8 mouse cellular contexts compared by ENCODE assay signal in the genomic region with DNA sequence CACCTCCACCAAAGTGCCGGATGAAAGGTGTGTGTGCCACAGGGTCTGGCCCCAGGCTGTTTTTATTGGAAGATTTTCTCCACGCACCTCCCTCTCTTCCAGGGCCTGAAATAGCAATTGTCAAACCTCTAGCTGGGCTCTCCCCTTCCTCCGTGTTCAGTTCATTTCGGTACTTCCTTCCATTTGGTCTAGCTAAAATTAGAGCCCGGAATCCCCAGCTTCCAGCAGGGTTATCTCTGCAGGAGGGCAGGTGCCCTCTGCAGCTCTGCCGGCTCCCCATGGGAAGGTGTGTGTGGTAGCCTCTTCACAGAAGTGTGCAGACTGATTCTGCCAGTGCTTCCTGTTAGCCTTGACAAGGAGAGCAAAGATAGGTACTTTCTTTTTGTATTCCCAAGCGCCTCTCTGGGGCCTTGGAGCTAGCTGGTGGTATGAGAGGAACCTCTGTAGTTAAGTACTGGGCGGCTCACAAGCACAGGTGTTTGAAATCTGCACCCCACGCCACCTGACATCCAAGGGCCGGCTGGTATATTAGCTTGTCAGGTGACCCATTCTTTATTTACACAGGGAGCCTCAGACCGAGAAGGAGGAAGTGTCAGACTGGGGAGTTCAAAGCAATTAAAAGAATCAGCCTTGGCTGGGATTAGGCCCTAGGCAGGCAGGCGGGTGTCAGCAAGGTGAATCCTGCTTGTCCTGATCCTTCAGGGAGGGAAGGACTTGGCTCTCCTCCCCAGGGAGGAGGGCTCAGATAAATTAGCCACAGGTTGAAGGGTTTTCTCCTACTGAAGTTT.
A peak's percentile ranks its signal among the peaks of the same experiment; 100 is the strongest.
DNase-seq lines count a peak whose midpoint lies in the region; ATAC-seq and TF ChIP-seq lines count a peak whose summit lies in the region.

No protein-coding gene starts in this region.

- no peaks in the 10 kb centered on the region; the same call in 1 of the 2 replicates for H3K79me2 ChIP-seq in liver, adult 2 months (ENCODE audit: control insufficient read depth, insufficient read depth, low read length)

- peak; percentile 7 for ATAC-seq in inflammation-experienced regulatory T-cells, adult 6 months
- ATAC-seq in lung, postnatal 0 days = peak; percentile 27

- peaks cover 46% of the 10 kb centered on the region for H3K4me1 ChIP-seq in liver, adult 2 months (ENCODE audit: control insufficient read depth, insufficient read depth, low read length)
- H3K4me1 ChIP-seq in lung, postnatal 0 days (ENCODE audit: insufficient read depth, low read depth, low read length) = peaks cover 46% of the 10 kb centered on the region

- 0 out of 2 replicates have a peak overlapping the region, but pooled peaks have one; percentile 13 for H3K4me3 ChIP-seq in liver, adult 2 months (ENCODE audit: insufficient read depth, low read depth, low read length)
- H3K4me3 ChIP-seq in lung, postnatal 0 days (ENCODE audit: low read depth, low read length) = peak overlapping the region; percentile 80

- no peaks in the 10 kb centered on the region for H3K36me3 ChIP-seq in liver, adult 2 months (ENCODE audit: control insufficient read depth, insufficient read depth, low read length)
- no peaks in the 10 kb centered on the region for H3K36me3 ChIP-seq in lung, postnatal 0 days (ENCODE audit: insufficient read depth, low read length)

- H3K27ac ChIP-seq in liver, adult 2 months (replicated peaks; ENCODE audit: insufficient read depth, low read depth, low read length) = peak overlapping the region; percentile 63
- H3K27ac ChIP-seq in lung, postnatal 0 days (ENCODE audit: low read length) = peak overlapping the region; percentile 88

- peak; percentile 54 for DNase-seq in liver, adult 2 months (ENCODE audit: extremely low read depth, low read depth, low spot score)
- DNase-seq in liver = no peak
- DNase-seq in cerebellum, adult 9-11 months = peak; percentile 54
- DNase-seq in lung, postnatal 0 days (ENCODE audit: low spot score) = peak; percentile 80
- no peak for DNase-seq in frontal cortex, adult 2 months (ENCODE audit: extremely low spot score in 1 of 2, low spot score in 1 of 2)
- DNase-seq in left cerebral cortex, adult 9 months (ENCODE audit: low spot score in 2 of 2) = no peak
- DNase-seq in embryo, embryonic 11 days = no peak

- no peak for TF ChIP-seq POLR2A in liver, adult 2 months (IDR thresholded peaks at IDR 0.05; ENCODE audit: extremely low read depth, insufficient read depth, low read length)

- 14% methylated on average over 12 of the region's 12 CpGs for WGBS in liver, adult 2 months
- WGBS in lung, postnatal 0 days = 28% methylated on average over 12 of the region's 12 CpGs

- no peak for TF ChIP-seq CTCF in liver, adult 2 months (IDR thresholded peaks at IDR 0.05; ENCODE audit: low read depth, low read length)
- TF ChIP-seq CTCF in lung, postnatal 0 days (IDR thresholded peaks at IDR 0.05) = no peak

- TF ChIP-seq EP300 in lung, postnatal 0 days (IDR thresholded peaks at IDR 0.05) = no peak

- peak overlapping the region; percentile 19 for H3K9ac ChIP-seq in liver, adult 2 months (ENCODE audit: low read depth, low read length)
- no peak overlapping the region for H3K9ac ChIP-seq in lung, postnatal 0 days (replicated peaks; ENCODE audit: low read depth)

- peak overlapping the region; percentile 99 for H3K4me2 ChIP-seq in lung, postnatal 0 days (replicated peaks; ENCODE audit: low read depth, low read length)

- no peaks in the 10 kb centered on the region for H3K27me3 ChIP-seq in liver, adult 2 months (ENCODE audit: control insufficient read depth, insufficient read depth, low read length)
- no peaks in the 10 kb centered on the region for H3K27me3 ChIP-seq in lung, postnatal 0 days (replicated peaks; ENCODE audit: insufficient read depth, low read length)

- H3K9me3 ChIP-seq in lung, postnatal 0 days (ENCODE audit: low read length) = no peaks in the 10 kb centered on the region

Comparison
In these comparisons a context has a peak if more than half of its experiments do, and no peak if none do; other contexts are left out.
1. DNase-seq: peak in liver, adult 2 months (single experiment), cerebellum, adult 9-11 months (single experiment) and lung, postnatal 0 days (single experiment); none in liver (single experiment), frontal cortex, adult 2 months (0 of 2), left cerebral cortex, adult 9 months (0 of 2) and embryo, embryonic 11 days (single experiment).